25 mouse cellular contexts compared by ENCODE assay signal in the genomic region with DNA sequence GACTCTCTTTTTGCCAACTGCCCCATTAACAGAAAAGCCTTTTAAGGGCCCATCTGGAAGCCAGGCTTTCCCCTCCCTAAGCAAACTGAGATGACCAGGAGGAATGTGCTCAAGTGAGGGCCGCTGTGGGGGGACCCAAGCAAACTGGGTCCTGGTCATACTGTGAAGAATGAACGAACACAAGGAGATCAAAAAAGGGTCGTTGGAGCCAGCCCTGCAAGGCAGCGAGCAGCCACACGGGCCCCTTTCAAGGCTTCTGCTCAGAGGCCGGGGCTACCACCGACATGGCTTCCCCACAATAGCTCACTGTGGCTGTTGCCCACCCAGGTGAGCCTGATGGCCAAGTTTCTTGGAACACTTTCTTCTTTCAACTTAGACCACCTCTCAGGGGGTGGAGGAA. TPM values are rescaled to one million over a fixed set of nuclear protein-coding genes. Genes with fewer than 3 reads are reported as not detected.
DNase-seq lines count a peak whose midpoint lies in the region; ATAC-seq lines count a peak whose summit lies in the region.
"Had no signal": no experiment of that assay in that cellular context is flagged by ENCODE, and none has a peak within 500 bp of the region (broad histone marks: within the 10 kb centered on the region; RNA-seq: fewer than 3 reads in every experiment).

No protein-coding gene starts in this region.

- H3K36me3 ChIP-seq in lung, embryonic 15.5 days: no peaks in the 10 kb centered on the region
- no peaks in the 10 kb centered on the region for H3K36me3 ChIP-seq in embryonic facial prominence, embryonic 10.5 days (replicated peaks)
- H3K36me3 ChIP-seq in limb, embryonic 12.5 days: no peaks in the 10 kb centered on the region
- H3K36me3 ChIP-seq: forebrain, embryonic 12.5 days; intestine, embryonic 15.5 days had no signal

- peaks cover 19% of the 10 kb centered on the region for H3K4me1 ChIP-seq in lung, embryonic 15.5 days
- peaks cover 19% of the 10 kb centered on the region for H3K4me1 ChIP-seq in embryonic facial prominence, embryonic 10.5 days
- H3K4me1 ChIP-seq in limb, embryonic 12.5 days (replicated peaks): peaks cover 14% of the 10 kb centered on the region; the same call in 1 of the 2 replicates

- peak; percentile 28 for DNase-seq in embryo, embryonic 10.5 days (ENCODE audit: low spot score)
- DNase-seq in embryo, embryonic 10 days (ENCODE audit: low spot score): no peak
- no peak for DNase-seq in lung, postnatal 25 days (ENCODE audit: low spot score)
- DNase-seq in embryonic facial prominence, embryonic 10.5 days (ENCODE audit: low spot score): no peak
- DNase-seq in cerebellum, postnatal 14 days: no peak
- no peak for DNase-seq in right cerebral cortex, adult 2 months (ENCODE audit: low spot score in 2 of 2)
- DNase-seq: adrenal gland, adult 8-10 months; cerebellum, adult 11-12 months; cerebellum, postnatal 10 days; embryo, embryonic 11 days; gastrocnemius, postnatal 36 days; kidney, adult 8-10 months; layer of hippocampus, postnatal 36 days; liver; lung, postnatal 36 days; thymus, adult 18-20 months; thymus, postnatal 36 days had no signal

- H3K27me3 ChIP-seq in lung, embryonic 15.5 days: no peaks in the 10 kb centered on the region
- no peaks in the 10 kb centered on the region for H3K27me3 ChIP-seq in embryonic facial prominence, embryonic 10.5 days (replicated peaks; ENCODE audit: low read depth, poor library complexity, severe bottlenecking)
- no peaks in the 10 kb centered on the region for H3K27me3 ChIP-seq in limb, embryonic 12.5 days
- H3K27me3 ChIP-seq: forebrain, embryonic 12.5 days; intestine, embryonic 15.5 days had no signal

- H3K4me3 ChIP-seq in lung, embryonic 15.5 days: no peak overlapping the region
- no peak overlapping the region for H3K4me3 ChIP-seq in embryonic facial prominence, embryonic 10.5 days
- H3K4me3 ChIP-seq in limb, embryonic 12.5 days (replicated peaks): no peak overlapping the region
- H3K4me3 ChIP-seq: forebrain, embryonic 12.5 days; intestine, embryonic 15.5 days; layer of hippocampus, adult 2 months had no signal

- no peak for ATAC-seq in lung, embryonic 15.5 days (ENCODE audit: borderline replicate concordance, extremely low read depth, low FRiP score, low TSS enrichment)
- ATAC-seq in limb, embryonic 12.5 days (ENCODE audit: insufficient number of reproducible peaks, insufficient read depth, low FRiP score, low TSS enrichment, low read depth): no peak
- ATAC-seq: activated CD4-positive, CD25-positive, alpha-beta regulatory T cell, adult 4 months; hindbrain, embryonic 16.5 days; intestine, embryonic 15.5 days had no signal

- no peak overlapping the region for H3K9ac ChIP-seq in lung, embryonic 15.5 days
- H3K9ac ChIP-seq in limb, embryonic 12.5 days (replicated peaks): no peak overlapping the region
- H3K9ac ChIP-seq: forebrain, embryonic 12.5 days; intestine, embryonic 15.5 days had no signal

- no peaks in the 10 kb centered on the region for H3K9me3 ChIP-seq in lung, embryonic 15.5 days
- no peaks in the 10 kb centered on the region for H3K9me3 ChIP-seq in embryonic facial prominence, embryonic 10.5 days
- no peaks in the 10 kb centered on the region for H3K9me3 ChIP-seq in limb, embryonic 12.5 days
- H3K9me3 ChIP-seq: forebrain, embryonic 12.5 days; intestine, embryonic 15.5 days had no signal

- 50% methylated on average over 7 of the region's 7 CpGs for WGBS in lung, embryonic 15.5 days
- 51% methylated on average over 7 of the region's 7 CpGs for WGBS in embryonic facial prominence, embryonic 10.5 days
- WGBS in limb, embryonic 12.5 days: 39% methylated on average over 7 of the region's 7 CpGs

- H3K4me2 ChIP-seq in lung, embryonic 15.5 days: no peak overlapping the region
- H3K4me2 ChIP-seq in limb, embryonic 12.5 days: no peak overlapping the region
- H3K4me2 ChIP-seq: forebrain, embryonic 12.5 days; intestine, embryonic 15.5 days had no signal

- H3K27ac ChIP-seq in lung, embryonic 15.5 days: 0 out of 2 replicates have a peak overlapping the region, but pooled peaks have one; percentile 2
- H3K27ac ChIP-seq in embryonic facial prominence, embryonic 10.5 days (replicated peaks): peak overlapping the region; percentile 54; the same call in 1 of the 2 replicates
- H3K27ac ChIP-seq in limb, embryonic 12.5 days: peak overlapping the region; percentile 66; the same call in 1 of the 2 replicates
- H3K27ac ChIP-seq: forebrain, embryonic 12.5 days; intestine, embryonic 15.5 days; layer of hippocampus, adult 2 months had no signal

RNA-seq across cellular contexts. Expression of a gene that starts 4.0 kb away (rescaled TPM):
- polyA plus RNA-seq in lung, embryonic 15.5 days (2015; fragmentation: Nextera tagmentation; extraction: Ambion mirVana): 6.6 and 7.9 TPM in 2 replicates
- 4.3 and 5.2 TPM in 2 replicates for polyA plus RNA-seq in embryonic facial prominence, embryonic 10.5 days (2016; fragmentation: Nextera tagmentation; extraction: Ambion mirVana)
- 4.3 and 5.2 TPM in 2 replicates for polyA plus RNA-seq in limb, embryonic 12.5 days (2016; fragmentation: Nextera tagmentation; extraction: Ambion mirVana)
- polyA plus RNA-seq: small intestine, adult 2 months had no signal

RNA-seq across cellular contexts. Expression of a gene that starts 7.7 kb away (rescaled TPM):
- polyA plus RNA-seq in lung, embryonic 15.5 days (2015; fragmentation: Nextera tagmentation; extraction: Ambion mirVana): 212 and 217 TPM in 2 replicates
- 92.6 and 95.4 TPM in 2 replicates for polyA plus RNA-seq in embryonic facial prominence, embryonic 10.5 days (2016; fragmentation: Nextera tagmentation; extraction: Ambion mirVana)
- polyA plus RNA-seq in limb, embryonic 12.5 days (2016; fragmentation: Nextera tagmentation; extraction: Ambion mirVana): 105 and 110 TPM in 2 replicates

RNA-seq across cellular contexts. Expression of a gene that starts 17.4 kb away (rescaled TPM):
- polyA plus RNA-seq in lung, embryonic 15.5 days (2015; fragmentation: Nextera tagmentation; extraction: Ambion mirVana): 761 and 785 TPM in 2 replicates
- 555 and 612 TPM in 2 replicates for polyA plus RNA-seq in embryonic facial prominence, embryonic 10.5 days (2016; fragmentation: Nextera tagmentation; extraction: Ambion mirVana)
- polyA plus RNA-seq in limb, embryonic 12.5 days (2016; fragmentation: Nextera tagmentation; extraction: Ambion mirVana): 805 and 852 TPM in 2 replicates

RNA-seq across cellular contexts. Expression of a gene that starts 26.4 kb away (rescaled TPM):
- 116 TPM in 2 replicates for polyA plus RNA-seq in lung, embryonic 15.5 days (2015; fragmentation: Nextera tagmentation; extraction: Ambion mirVana)
- polyA plus RNA-seq in embryonic facial prominence, embryonic 10.5 days (2016; fragmentation: Nextera tagmentation; extraction: Ambion mirVana): 121 and 133 TPM in 2 replicates
- polyA plus RNA-seq in limb, embryonic 12.5 days (2016; fragmentation: Nextera tagmentation; extraction: Ambion mirVana): 103 and 111 TPM in 2 replicates

RNA-seq across cellular contexts. Expression of a gene that starts 30.9 kb away (rescaled TPM):
- polyA plus RNA-seq in lung, embryonic 15.5 days (2015; fragmentation: Nextera tagmentation; extraction: Ambion mirVana): 128 and 138 TPM in 2 replicates
- polyA plus RNA-seq in embryonic facial prominence, embryonic 10.5 days (2016; fragmentation: Nextera tagmentation; extraction: Ambion mirVana): 195 and 208 TPM in 2 replicates
- polyA plus RNA-seq in limb, embryonic 12.5 days (2016; fragmentation: Nextera tagmentation; extraction: Ambion mirVana): 190 and 193 TPM in 2 replicates

Comparison
In these comparisons a context has a peak if more than half of its experiments do, and no peak if none do; other contexts are left out.
1. H3K27ac ChIP-seq: peak in every context shown above with its lines; median percentile 66 in limb, embryonic 12.5 days; 54 in embryonic facial prominence, embryonic 10.5 days; 2 in lung, embryonic 15.5 days.